Mouse (Mus musculus): ENCODE measurements around the gene Gm20388.

Gene Gm20388

GRCm38 (mm10) chr8:124113108-124113507, 4202.5 kb downstream of the Gm20388 start:
- no peak for DNase-seq

- no peak for DNase-seq
Observed at GRCm38 (mm10) chr8:124125241-124125640, 4214.6 kb downstream of the Gm20388 start.

GRCm38 (mm10) chr8:124137261-124137660, 4226.6 kb downstream of the Gm20388 start:
- no peak for DNase-seq

GRCm38 (mm10) chr8:124140211-124140790, 4229.7 kb downstream of the Gm20388 start:
- no peak for DNase-seq

GRCm38 (mm10) chr8:124140868-124141431, 4230.3 kb downstream of the Gm20388 start:
- no peak for DNase-seq

GRCm38 (mm10) chr8:124141681-124142391, 4231.2 kb downstream of the Gm20388 start:
- no peak for DNase-seq

GRCm38 (mm10) chr8:124143003-124143402, 4232.4 kb downstream of the Gm20388 start:
- DNase-seq = no peak

GRCm38 (mm10) chr8:124143871-124144618, 4233.4 kb downstream of the Gm20388 start:
- DNase-seq = peak in 1 of 2 experiments; percentile 0

GRCm38 (mm10) chr8:124144619-124144980, 4234.0 kb downstream of the Gm20388 start:
- peak in 1 of 2 experiments; percentile 0 for DNase-seq

GRCm38 (mm10) chr8:124146286-124146685, 4235.6 kb downstream of the Gm20388 start:
- DNase-seq = peak in 1 of 2 experiments; percentile 1

- DNase-seq = no peak
Observed at GRCm38 (mm10) chr8:124150009-124150408, 4239.4 kb downstream of the Gm20388 start.

GRCm38 (mm10) chr8:124150536-124150935, 4239.9 kb downstream of the Gm20388 start:
- DNase-seq = no peak

- no peak for DNase-seq
Observed at GRCm38 (mm10) chr8:124151881-124152280, 4241.2 kb downstream of the Gm20388 start.

GRCm38 (mm10) chr8:124152771-124153170, 4242.1 kb downstream of the Gm20388 start:
- no peak for DNase-seq

GRCm38 (mm10) chr8:124156324-124156723, 4245.7 kb downstream of the Gm20388 start:
- no peak for DNase-seq

- no peak for DNase-seq
Observed at GRCm38 (mm10) chr8:124161683-124162082, 4251.0 kb downstream of the Gm20388 start.

GRCm38 (mm10) chr8:124163258-124163657, 4252.6 kb downstream of the Gm20388 start:
- DNase-seq = no peak

- no peak for DNase-seq
Observed at GRCm38 (mm10) chr8:124169749-124170148, 4259.1 kb downstream of the Gm20388 start.

GRCm38 (mm10) chr8:124170671-124171070, 4260.0 kb downstream of the Gm20388 start:
- no peak for DNase-seq

- no peak for DNase-seq
Observed at GRCm38 (mm10) chr8:124171557-124172528, 4261.2 kb downstream of the Gm20388 start.

- no peak for DNase-seq
Observed at GRCm38 (mm10) chr8:124173688-124174087, 4263.0 kb downstream of the Gm20388 start.

GRCm38 (mm10) chr8:124176133-124176532, 4265.5 kb downstream of the Gm20388 start:
- DNase-seq = no peak
